Mouse (Mus musculus) B cell, adult 2 months (primary cell): ENCODE measurements around the gene Alpk1.

Experiments
- DNase-seq, 2 experiments: peaks; one replicate each; pipeline ENCODE4 v3.0.0; 2022

Gene Alpk1

DNA sequence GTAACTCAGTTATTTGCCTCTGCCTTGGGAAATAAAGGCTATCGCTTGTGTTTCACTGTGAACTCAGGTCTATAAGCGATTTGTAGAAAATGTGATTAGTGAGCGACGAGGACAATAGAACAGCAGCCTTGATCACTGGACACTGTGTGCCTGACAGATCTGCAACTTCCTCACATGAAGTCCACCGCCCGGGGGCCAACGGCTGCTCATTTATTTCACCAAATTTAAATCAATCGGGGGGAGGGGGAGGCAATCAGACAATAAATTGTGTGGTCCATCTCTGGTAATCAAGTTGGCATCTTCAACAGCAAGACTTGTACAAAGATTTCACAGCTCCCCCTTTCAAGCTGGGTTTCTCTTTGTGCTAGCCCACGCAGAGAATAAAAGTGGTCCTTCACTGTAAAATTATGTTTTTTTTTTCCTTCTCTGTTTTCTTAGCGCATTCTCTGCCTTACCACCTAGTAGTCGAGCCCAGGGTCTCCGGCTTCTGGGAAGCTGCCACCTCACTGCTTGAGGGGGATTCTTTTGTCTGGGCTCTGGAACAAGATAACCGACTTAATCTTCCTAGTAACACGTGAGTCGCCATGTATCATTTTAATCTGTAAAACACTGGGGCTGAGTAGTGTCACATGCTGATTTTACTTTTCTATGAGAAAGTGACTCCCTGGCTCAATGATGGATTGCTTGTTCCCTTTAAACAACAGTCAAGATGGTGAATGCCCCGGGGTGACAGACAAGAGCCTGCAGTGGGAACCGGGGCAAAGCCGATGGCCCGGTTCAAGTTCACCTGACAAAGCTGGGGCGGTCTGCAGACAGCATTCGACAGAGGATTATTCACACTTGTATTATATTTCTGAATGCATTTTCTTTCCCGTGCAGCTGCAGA lies 118.4 kb downstream of the Alpk1 start:
- no peak for DNase-seq

DNA sequence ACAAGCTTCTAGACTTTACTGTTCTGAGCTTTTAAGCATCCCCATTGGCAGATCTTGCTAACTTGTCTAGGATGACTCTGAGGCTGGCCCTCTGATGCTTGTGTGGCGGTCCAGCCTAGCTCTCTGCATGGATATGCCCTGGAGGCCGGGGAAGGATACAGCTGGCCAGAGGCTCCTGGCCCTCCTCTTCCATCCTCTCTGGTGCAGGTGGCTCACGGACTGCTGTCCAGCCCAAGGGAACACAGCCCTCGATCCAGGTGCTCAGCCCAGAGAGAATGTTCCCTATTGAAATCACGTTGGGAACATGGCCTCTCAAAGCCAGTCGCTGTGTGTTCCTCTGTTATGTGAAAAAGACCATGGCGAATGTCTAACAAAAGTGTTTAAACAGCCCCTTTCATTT lies 119.6 kb downstream of the Alpk1 start:
- DNase-seq, result no peak

DNA sequence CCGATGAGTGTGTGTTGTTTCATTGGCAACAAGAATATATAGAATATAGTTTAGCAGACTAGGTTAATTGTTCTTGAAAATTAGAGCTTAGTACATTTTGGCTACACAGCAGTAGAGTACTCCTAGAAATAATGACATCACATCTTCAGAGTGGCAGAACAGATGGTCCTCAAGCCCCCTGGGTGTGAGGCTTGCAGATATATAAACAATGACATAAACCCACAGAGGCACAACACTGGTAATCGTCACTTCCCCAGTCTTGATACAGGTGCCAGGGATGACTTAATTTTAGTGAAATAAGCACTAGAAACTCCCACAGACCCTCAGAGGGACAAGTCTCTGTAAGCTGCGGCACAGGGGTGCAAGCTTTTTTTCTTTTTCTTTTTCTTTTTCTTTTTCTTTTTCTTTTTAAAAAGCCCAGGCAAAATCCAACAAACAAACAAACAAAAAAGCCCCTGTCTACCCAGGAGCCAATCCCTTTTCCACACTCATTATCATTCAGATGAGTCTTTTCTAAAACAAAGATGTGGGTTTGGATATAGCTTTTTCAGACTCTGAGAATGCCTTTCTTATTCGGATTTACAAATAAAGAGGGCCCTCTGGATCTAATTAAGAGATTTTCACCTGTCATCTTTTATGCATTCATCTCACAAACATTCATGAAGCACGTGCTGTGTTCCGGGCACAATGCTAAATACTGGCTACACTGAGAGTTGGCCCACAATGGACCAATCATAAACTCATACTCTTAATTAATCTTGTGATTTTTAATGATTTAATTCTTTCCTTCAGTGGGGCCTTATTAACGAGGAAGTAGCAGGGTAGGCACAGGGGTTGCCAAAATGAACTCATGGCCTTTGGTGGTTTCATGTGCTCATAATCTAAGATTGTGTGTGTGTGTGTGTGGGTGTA lies 128.3 kb downstream of the Alpk1 start:
- DNase-seq, result no peak

DNA sequence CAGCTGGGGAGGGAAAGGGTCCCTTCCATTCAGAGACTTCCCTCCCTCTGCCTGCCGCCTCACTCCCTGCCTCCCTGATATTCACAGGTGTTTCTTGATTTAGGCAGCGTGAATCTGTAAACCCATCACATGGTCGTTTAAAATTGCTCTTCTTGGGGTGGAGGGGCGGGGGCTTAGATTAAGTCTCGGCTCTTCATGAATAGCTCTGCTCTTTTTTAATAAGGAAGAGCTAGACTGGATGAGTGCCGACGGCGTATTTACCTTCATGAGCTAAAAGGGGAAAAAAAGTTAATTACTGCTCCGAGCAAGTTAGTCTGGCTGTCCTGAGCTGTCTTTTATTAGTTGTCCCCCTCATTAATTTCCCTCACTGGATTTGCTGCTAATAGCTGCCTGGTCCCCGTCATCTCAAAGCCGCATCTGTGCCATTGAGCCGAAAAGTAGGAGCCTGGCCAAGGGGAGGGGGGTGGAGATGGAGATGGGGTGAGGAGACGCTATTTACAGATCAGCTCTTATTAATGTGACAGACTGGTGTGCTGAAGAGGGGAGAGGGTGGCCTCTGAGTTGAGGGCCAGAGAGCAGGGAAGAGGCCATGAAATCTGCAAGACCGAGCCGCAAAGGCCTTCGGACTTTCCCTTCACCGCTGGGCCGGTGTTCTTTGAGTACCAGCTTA lies 134.0 kb downstream of the Alpk1 start:
- no peak for DNase-seq

DNA sequence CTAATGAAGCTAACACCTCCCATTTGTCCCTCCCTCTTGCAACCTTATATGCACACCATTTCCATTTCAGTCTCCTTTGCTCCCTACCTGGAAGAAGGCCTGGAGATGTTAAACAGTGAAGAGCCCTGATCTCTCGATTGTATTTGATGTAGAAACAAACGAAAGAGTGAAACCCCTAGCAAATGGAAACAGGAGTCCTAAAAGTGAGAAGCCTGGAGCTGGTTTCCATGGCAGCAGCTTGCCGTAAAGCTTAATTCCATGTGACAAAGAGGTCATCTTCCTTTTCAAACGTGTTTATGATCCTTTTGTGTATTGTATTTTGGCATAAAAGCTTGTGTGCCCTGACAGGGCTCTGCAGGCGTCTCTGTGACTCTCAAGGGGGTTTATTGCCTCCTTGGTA lies 138.1 kb downstream of the Alpk1 start:
- no peak for DNase-seq

DNA sequence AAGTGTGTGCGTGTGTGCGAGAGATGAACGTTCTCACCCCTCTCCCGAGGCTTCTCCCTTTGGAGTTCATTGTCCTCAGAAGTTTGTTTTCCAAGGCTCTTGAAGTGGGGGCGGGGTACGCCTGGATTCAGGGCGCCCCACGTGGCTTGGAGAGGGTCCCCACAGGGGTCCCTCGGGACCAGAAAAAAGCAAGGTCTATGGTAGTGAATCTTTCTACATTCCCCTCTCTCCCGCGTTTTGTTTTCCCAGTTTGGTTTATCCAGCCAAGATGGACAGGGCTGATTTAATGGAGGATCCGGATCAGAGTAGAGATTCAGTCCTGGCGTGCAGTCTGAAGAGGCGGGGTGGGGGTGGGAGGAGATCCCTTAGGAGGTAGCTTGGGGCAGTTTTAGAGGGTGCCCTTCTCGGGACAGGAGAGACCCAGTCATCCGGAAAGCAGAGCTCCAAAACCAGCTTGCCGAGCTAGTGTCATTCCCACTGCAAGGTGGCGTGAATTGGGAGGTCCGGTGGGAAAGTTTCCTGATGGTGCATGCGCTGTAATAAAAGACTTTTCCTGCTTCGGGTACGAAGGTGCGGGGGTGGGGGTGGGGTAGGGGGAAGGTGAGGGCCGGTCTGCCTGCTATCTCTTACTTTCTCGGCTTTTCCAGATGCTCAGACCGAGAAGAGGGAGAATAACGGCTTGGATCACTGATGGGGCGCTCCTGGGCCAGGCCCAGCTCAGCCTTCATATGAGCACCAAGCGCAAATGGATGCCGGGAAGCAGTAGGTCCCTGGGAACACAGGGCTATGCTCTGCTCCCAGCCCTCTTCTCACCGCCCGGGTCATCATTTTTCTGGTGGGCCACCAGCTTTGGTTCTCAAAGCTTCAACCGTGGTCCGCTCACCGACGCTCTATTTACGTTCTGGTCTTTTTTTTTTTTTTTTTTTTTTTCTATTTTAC lies 139.3 kb downstream of the Alpk1 start:
- no peak for DNase-seq

DNA sequence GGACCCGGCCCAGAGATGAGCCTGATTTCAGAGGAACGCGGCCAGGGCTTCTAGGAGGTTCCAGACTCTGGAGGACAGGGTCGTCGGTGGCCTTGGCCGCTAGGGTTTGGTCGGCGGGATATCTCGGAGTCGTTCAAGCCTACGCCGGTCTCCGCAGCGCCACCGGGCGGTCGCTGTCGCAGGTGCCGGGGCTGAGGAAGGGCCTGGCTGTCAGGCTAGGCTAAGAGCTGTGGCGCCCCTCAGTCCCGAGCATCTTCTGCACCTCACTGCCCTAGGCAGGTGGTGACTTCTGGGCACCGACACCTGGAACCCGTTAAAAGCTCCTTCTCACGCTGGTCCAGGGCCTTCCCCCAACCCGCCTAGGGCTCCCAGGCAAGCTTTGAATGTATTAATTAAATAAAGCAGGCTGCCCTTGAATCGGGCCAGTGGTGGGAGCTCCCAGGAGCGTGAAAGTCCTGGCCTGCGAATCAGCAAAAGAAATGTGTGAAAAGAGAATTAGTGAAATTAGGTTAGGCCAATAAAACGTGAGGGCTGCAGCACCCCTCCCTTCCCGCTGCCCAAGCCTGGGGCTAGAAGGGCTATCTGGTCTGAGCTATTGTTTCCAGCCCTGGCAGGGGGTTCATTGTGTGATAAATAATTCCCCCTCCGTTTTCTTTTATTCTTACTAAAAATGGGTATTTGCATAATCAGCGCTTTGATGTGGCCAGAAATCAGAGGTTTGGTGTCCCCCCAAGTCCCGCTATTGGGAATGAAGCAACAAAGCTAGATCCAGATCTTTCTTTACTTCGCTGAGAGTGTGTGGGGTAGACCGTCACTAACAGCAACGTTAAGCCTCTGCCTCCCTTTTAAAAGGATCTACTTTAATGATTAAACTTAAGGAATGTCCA lies 140.2 kb downstream of the Alpk1 start:
- DNase-seq, result peak; percentile 73

DNA sequence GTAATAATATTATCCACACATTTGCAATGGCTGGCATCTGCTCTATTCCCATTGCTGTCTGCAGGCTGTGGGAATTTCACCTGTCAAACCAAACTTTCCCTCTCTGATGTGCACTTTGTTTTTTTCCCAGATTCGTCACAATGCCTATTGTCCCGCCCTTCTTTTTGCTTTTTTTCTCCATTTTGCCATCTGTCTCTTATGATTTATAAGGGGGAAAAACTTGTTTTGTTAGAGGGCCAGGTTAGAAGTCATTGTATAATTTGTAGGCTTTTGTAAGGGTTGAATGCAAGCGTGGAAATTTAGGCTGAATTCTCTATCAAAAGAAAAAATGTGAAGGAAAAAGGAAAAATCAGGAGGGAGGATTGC lies 145.4 kb downstream of the Alpk1 start:
- no peak for DNase-seq

DNA sequence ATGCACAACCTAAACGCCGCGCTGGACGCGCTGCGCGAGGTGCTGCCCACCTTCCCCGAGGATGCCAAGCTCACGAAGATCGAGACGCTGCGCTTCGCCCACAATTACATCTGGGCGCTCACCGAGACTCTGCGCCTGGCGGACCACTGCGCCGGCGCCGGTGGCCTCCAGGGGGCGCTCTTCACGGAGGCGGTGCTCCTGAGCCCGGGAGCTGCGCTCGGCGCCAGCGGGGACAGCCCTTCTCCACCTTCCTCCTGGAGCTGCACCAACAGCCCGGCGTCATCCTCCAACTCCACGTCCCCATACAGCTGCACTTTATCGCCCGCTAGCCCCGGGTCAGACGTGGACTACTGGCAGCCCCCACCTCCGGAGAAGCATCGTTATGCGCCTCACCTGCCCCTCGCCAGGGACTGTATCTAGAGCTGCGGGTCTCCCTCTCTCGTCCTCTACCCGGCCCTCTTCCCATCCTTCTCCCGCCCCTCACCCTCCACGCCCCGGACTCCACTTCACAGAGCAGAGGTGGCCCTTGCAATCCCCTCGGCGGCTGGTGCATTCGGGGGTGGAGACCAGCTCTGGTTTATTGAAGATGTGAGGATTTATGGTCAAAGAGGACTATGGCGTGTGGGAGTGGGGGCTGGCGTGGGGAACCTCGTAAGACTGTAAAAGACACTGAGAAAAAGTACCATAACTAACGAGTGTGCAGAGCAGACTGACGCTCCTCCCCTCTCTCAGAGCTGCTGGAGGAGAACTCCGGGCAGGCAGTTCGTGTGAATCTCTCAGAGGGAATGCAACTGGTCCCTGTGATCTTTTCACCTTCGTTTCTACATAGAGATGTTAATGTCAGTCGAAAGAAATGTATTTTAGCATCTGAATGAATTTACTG lies 146.0 kb downstream of the Alpk1 start:
- peak; percentile 85 to 90 for DNase-seq

DNA sequence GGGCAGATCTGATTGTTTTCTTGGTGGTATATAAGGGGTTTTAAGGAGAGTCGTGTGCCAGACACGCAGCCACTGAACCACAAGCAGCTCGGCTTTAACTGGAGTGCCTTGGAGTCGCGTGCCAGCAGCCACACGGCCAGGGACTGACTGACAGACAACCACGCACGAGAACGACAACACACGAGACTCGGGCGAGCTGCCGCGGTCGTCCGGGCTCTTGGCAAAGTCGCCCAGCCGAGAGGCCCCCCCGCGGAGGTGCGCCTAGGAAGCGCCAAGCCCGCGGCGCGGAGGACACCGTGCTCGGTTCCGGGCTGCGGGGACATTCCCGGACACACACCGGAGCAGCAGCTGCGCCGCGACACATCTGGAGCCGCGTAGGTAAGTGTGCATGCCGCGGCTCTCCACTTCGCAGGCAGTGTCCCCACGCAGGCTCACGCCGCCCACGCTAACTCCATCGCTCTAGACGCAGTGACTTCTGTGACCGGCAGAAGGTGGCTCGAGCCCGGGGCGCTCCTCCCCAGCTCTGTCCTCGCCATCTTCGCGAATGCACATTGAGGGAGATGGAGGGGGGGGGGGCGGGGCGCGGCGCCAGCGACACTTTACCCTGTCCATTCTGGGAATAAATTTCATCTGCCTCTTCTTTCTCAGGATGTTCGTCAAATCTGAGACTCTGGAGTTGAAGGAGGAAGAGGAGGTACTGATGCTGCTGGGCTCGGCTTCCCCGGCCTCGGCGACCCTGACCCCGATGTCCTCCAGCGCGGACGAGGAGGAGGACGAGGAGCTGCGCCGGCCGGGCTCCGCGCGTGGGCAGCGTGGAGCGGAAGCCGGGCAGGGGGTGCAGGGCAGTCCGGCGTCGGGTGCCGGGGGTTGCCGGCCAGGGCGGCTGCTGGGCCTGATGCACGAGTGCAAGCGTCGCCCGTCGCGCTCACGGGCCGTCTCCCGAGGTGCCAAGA lies 147.0 kb downstream of the Alpk1 start, which contains the start of gene Neurog2:
Gene Neurog2 (plus strand): TSS at position 56 of the 953 bp plus-strand sequence.
- peak; percentile 52 to 60 for DNase-seq

DNA sequence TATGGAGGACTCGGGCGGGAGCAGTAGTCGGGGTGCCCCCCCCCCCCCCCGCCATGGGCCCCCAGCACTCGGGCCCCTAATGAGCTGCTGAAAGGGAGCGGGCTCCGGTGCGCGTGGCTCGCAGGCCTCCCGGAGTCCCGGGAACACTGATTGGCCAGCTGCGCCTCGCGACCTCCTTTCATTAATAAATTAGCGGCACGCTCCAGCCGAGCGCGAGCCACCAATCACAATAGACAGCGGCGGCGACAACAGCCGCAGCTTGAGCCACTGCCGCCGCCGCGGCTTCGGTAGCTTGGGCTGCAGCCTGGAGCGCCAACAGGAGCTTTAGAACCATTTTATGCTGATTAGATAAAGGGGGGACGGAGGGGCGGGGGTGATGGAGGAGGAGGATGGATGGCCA lies 147.8 kb downstream of the Alpk1 start:
- DNase-seq, result peak in 1 of 2 experiments; percentile 33

DNA sequence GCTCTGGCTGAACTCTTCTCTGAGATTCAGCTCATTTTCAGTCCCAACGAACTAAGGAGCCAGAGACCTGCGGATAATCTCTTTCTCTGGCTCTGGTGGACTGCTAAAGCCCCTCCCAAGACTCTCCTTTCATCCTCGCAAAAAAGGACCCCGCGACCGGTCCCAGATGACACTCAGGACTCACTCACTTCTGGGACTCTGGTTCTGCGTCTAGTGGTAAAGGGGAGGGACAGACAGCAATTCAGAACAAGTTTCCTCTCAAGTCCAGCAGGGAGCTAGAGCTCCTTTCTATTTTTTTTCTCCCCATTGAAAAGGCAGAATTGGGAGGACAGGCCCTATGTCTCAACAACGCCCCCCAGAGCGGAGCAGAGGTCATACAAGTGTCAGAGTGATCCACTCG lies 148.7 kb downstream of the Alpk1 start:
- peak in 1 of 2 experiments; percentile 29 for DNase-seq

DNA sequence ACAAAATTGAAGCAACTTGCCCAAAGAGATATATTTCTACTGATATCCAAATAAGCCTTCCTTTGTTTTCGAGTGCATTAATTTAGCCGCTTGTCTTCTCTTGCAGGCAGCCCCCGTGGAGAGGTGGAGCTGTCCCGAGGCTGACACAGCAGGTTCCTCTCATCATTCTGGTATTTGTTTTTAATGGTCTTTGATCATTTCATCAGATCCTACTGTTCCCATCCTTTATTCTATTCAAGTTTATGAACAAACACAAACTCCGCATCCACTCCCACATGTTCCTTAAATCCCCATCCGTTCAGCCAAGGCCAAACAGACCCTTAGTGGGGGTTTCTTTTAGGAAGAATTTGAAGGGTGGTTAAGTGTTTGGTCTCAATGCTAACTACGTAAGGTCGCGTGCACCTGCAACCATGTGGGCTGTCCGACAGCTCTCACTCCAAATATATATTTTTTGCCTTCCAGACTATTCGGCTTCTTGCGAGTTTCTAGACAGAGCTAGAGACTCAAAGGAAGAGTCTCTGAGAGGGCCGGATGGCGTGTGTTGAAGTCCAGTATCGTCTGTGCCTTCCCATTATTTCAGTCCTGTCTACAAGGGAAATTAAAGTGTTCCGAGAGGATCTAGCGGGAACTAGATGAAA lies 149.5 kb downstream of the Alpk1 start:
- DNase-seq, result no peak

DNA sequence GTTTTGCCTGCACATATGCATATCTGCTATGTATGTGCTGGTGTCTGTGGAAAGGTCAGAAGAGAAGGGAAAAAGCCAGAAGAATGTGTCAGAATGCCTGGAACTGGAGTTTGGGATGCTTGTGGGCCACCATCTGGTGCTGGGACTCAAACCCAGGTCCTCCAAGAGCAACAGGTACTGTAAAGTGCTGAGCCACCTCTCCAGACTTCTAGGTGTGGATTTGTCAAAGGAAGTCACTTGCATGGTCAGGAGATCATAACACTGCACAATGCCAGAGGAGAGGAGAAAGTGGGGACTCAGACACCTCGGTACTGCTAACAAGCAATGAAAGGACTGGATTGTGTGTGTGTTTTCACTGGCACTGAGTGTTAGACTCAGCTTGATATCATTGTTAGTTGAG lies 150.1 kb downstream of the Alpk1 start:
- DNase-seq, result no peak

DNA sequence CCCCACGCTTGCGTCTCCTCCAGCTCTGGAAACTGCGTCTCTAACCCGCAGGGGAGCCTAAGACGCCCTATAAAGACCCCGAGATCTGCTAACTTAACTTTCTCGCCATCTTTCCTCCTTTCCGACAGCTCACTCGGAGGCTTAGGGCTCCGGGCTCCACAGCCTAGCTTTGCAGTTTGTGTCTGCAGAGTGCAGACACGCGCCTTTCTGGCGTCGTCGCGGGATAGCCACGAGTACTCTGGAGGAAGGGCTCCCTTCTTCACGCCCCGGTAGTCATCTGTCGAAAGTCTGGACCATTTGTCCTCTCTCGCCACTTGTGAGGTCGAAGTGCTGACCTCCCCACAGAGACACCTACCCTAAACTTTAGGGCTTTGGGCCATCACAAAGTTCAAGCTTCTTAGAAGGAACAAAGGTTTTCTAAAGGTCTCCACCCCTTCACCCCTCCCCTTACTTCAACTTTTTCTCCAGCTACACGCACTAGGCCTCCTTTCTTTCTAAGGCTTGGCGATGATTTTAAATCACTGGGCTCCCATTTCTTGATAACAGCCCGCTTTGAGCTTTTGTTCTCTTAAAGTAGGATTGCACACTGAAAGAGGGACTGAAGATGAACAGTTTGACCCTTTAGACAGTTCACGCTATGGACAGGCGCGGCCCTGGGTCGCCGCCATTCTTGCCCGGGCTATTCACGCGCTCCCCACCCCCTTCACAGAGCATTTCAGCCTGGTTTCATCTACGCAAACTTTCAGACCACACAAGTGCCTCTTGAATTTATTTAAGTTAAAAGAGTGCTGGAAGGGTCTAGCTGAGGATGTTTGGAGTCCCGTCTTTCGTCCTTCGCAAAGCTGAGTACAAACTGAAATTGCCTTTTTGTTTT lies 151.8 kb downstream of the Alpk1 start:
- peak; percentile 35 to 41 for DNase-seq

DNA sequence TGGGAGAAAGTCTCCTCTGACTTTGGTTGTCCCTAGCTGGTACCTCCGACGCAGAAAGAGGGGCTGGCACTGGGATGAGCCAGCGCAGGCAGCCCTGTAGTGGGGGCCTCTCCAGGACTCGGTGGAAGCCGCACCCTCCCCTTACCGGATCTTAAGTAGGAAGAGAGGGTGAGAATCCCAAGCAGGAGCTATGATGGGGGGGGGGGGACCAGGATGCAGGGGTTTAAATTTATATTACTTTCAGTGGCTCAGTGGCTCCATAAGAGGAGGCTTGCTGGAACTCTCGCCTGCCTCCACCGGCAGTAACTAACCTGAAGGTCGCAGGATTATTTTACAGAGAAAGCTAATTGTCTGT lies 152.4 kb downstream of the Alpk1 start:
- DNase-seq, result no peak
